Mouse (Mus musculus) hindbrain, embryonic 13.5 days (tissue): ENCODE data around the gene Zfp827. TPM values are rescaled to one million over a fixed set of nuclear protein-coding genes. Genes with fewer than 3 reads are reported as not detected.

Experiments used
- ATAC-seq: fragments of 200-750 bp; cut with Nextera tagmentation; 2 replicates; pipeline ENCODE4 v1.8.0; 2017; ENCODE audit warnings: moderate TSS enrichment; ENCODE audit not compliant: low FRiP score
- H3K27ac ChIP-seq: fragments of 300-500 bp; sonication (generic); 2 replicates; pipeline ENCODE4 v1.5.1; 2015; ENCODE audit warnings: inconsistent platforms, mild to moderate bottlenecking, moderate library complexity
- H3K27me3 ChIP-seq: fragments of 300-500 bp; sonication (generic); 2 replicates; pipeline ENCODE4 v1.6.1; 2015; ENCODE audit warnings: mild to moderate bottlenecking, inconsistent platforms
- H3K36me3 ChIP-seq: fragments of 300-500 bp; sonication (generic); 2 replicates; pipeline ENCODE4 v1.6.1; 2015; ENCODE audit warnings: mild to moderate bottlenecking, inconsistent platforms
- H3K4me1 ChIP-seq: fragments of 300-500 bp; sonication (generic); replicated peaks from 2 replicates; pipeline ENCODE4 v1.6.1; 2015; ENCODE audit warnings: inconsistent platforms
- H3K4me2 ChIP-seq: fragments of 300-500 bp; sonication (generic); 2 replicates; pipeline ENCODE4 v1.6.1; 2015; ENCODE audit warnings: inconsistent platforms, mild to moderate bottlenecking, moderate library complexity
- H3K4me3 ChIP-seq: fragments of 300-500 bp; sonication (generic); 2 replicates; pipeline ENCODE4 v1.5.1; 2015; ENCODE audit warnings: mild to moderate bottlenecking, inconsistent platforms
- H3K9ac ChIP-seq: fragments of 300-500 bp; sonication (generic); 2 replicates; pipeline ENCODE4 v1.6.1; 2015; ENCODE audit warnings: mild to moderate bottlenecking, inconsistent platforms
- H3K9me3 ChIP-seq: fragments of 300-500 bp; sonication (generic); 2 replicates; pipeline ENCODE4 v1.6.1; 2016; ENCODE audit warnings: inconsistent platforms
- WGBS: fragments of 180-500 bp; shearing (Covaris S2); methylation state at CpG from one replicate; pipeline ENCODE4 v1.1.7; 2015; 5-methylcytosine and 5-hydroxymethylcytosine counted together
- polyA plus RNA-seq: library from polyadenylated mRNA; unstranded; fragments of >200 nt; fragmentation: Nextera tagmentation; extraction: Ambion mirVana; gene quantifications from 2 replicates; pipeline ENCODE4 v1.2.1, GENCODE M21; 2015

Gene Zfp827
- polyA plus RNA-seq, 1 experiment from 2014 or later, result 12.5 TPM

- H3K27ac ChIP-seq, result peak overlapping the region; percentile 64
- peak overlapping the region; percentile 66 for H3K4me2 ChIP-seq
- H3K4me1 ChIP-seq, result peaks cover 30% of the 10 kb centered on the region
- WGBS, result 3% methylated on average over 27 of the region's 27 CpGs
- H3K9ac ChIP-seq, result peak overlapping the region; percentile 71
- H3K27me3 ChIP-seq, result no peaks in the 10 kb centered on the region
- ATAC-seq, result peak; percentile 78
- peak overlapping the region; percentile 42 for H3K4me3 ChIP-seq
- no peaks in the 10 kb centered on the region for H3K9me3 ChIP-seq
- no peaks in the 10 kb centered on the region for H3K36me3 ChIP-seq
Measured at GRCm38 (mm10) chr8:79209641-79210358, 181.6 kb downstream of the Zfp827 start.

- no peak for ATAC-seq
- H3K4me1 ChIP-seq, result peaks cover 30% of the 10 kb centered on the region
- 50% methylated on average over 9 of the region's 9 CpGs for WGBS
Measured at GRCm38 (mm10) chr8:79211630-79212029, 183.4 kb downstream of the Zfp827 start.

GRCm38 (mm10) chr8:79222106-79222751 lies 194.0 kb downstream of the Zfp827 start:
- no peaks in the 10 kb centered on the region for H3K27me3 ChIP-seq
- no peak overlapping the region for H3K4me3 ChIP-seq
- peaks cover 6% of the 10 kb centered on the region; the same call in 1 of the 2 replicates for H3K9me3 ChIP-seq
- peaks cover 10% of the 10 kb centered on the region for H3K4me1 ChIP-seq
- 59% methylated on average over 5 of the region's 5 CpGs for WGBS
- no peak overlapping the region for H3K4me2 ChIP-seq
- H3K9ac ChIP-seq, result no peak overlapping the region
- ATAC-seq, result no peak
- no peak overlapping the region for H3K27ac ChIP-seq
- H3K36me3 ChIP-seq, result no peaks in the 10 kb centered on the region

More at GRCm38 (mm10) chr8:79211630-79212029, 183.4 kb downstream of the Zfp827 start:
- H3K27ac ChIP-seq, result no peak overlapping the region
- no peak overlapping the region for H3K9ac ChIP-seq
- no peak overlapping the region for H3K4me3 ChIP-seq
- no peaks in the 10 kb centered on the region for H3K9me3 ChIP-seq
- H3K27me3 ChIP-seq, result no peaks in the 10 kb centered on the region
- H3K36me3 ChIP-seq, result no peaks in the 10 kb centered on the region
- H3K4me2 ChIP-seq, result no peak overlapping the region

GRCm38 (mm10) chr8:79222752-79223141 lies 194.5 kb downstream of the Zfp827 start:
- peaks cover 10% of the 10 kb centered on the region for H3K4me1 ChIP-seq
- ATAC-seq, result no peak
- H3K27me3 ChIP-seq, result no peaks in the 10 kb centered on the region
- H3K4me3 ChIP-seq, result no peak overlapping the region
- peaks cover 6% of the 10 kb centered on the region; the same call in 1 of the 2 replicates for H3K9me3 ChIP-seq
- no peak overlapping the region for H3K27ac ChIP-seq
- H3K36me3 ChIP-seq, result no peaks in the 10 kb centered on the region
- H3K4me2 ChIP-seq, result no peak overlapping the region
- WGBS, result 68% methylated on average over 5 of the region's 5 CpGs
- H3K9ac ChIP-seq, result no peak overlapping the region

- H3K9me3 ChIP-seq, result peaks cover 11% of the 10 kb centered on the region; the same call in 1 of the 2 replicates
- H3K4me1 ChIP-seq, result peaks cover 10% of the 10 kb centered on the region
- no peak for ATAC-seq
- H3K4me2 ChIP-seq, result no peak overlapping the region
- H3K27me3 ChIP-seq, result no peaks in the 10 kb centered on the region
- WGBS, result 36% methylated on average over 9 of the region's 9 CpGs
- no peak overlapping the region for H3K9ac ChIP-seq
- H3K27ac ChIP-seq, result no peak overlapping the region
- H3K36me3 ChIP-seq, result no peaks in the 10 kb centered on the region
- H3K4me3 ChIP-seq, result no peak overlapping the region
Measured at GRCm38 (mm10) chr8:79224363-79224762, 196.1 kb downstream of the Zfp827 start.

- Histone ChIP-seq H3K4me1 (peaks cover 10% of the 10 kb centered on the region), H3K27me3 (no peaks in the 10 kb centered on the region), H3K4me3 (no peak overlapping the region), H3K9ac (no peak overlapping the region), H3K4me2 (no peak overlapping the region), H3K36me3 (no peaks in the 10 kb centered on the region), H3K9me3 (peaks cover 11% of the 10 kb centered on the region; the same call in 1 of the 2 replicates), H3K27ac (no peak overlapping the region)
- ATAC-seq, result no peak
- WGBS, result 92% methylated on average over 7 of the region's 7 CpGs
Measured at GRCm38 (mm10) chr8:79225586-79225985, 197.3 kb downstream of the Zfp827 start.

GRCm38 (mm10) chr8:79226046-79226445 lies 197.8 kb downstream of the Zfp827 start:
- Histone ChIP-seq H3K4me2 (no peak overlapping the region), H3K4me3 (no peak overlapping the region), H3K9me3 (peaks cover 11% of the 10 kb centered on the region; the same call in 1 of the 2 replicates), H3K27me3 (no peaks in the 10 kb centered on the region), H3K27ac (no peak overlapping the region), H3K4me1 (peaks cover 10% of the 10 kb centered on the region), H3K36me3 (no peaks in the 10 kb centered on the region), H3K9ac (no peak overlapping the region)
- WGBS, result over 99% methylated on average over 3 of the region's 3 CpGs
- no peak for ATAC-seq

GRCm38 (mm10) chr8:79227194-79227593 lies 199.0 kb downstream of the Zfp827 start:
- Histone ChIP-seq H3K9ac (no peak overlapping the region), H3K36me3 (no peaks in the 10 kb centered on the region), H3K27me3 (no peaks in the 10 kb centered on the region), H3K9me3 (peaks cover 11% of the 10 kb centered on the region; the same call in 1 of the 2 replicates), H3K4me2 (no peak overlapping the region), H3K4me3 (no peak overlapping the region), H3K4me1 (peaks cover 6% of the 10 kb centered on the region), H3K27ac (no peak overlapping the region)
- WGBS, result 77% methylated on average over 4 of the region's 4 CpGs
- no peak for ATAC-seq

GRCm38 (mm10) chr8:79227916-79228315 lies 199.7 kb downstream of the Zfp827 start:
- H3K4me2 ChIP-seq, result no peak overlapping the region
- H3K27me3 ChIP-seq, result no peaks in the 10 kb centered on the region
- no peaks in the 10 kb centered on the region for H3K4me1 ChIP-seq
- ATAC-seq, result no peak
- H3K27ac ChIP-seq, result no peak overlapping the region
- H3K9me3 ChIP-seq, result peaks cover 11% of the 10 kb centered on the region; the same call in 1 of the 2 replicates
- no peak overlapping the region for H3K4me3 ChIP-seq
- WGBS, result 96% methylated on average over 3 of the region's 3 CpGs
- H3K9ac ChIP-seq, result no peak overlapping the region
- no peaks in the 10 kb centered on the region for H3K36me3 ChIP-seq

GRCm38 (mm10) chr8:79229266-79229888 lies 201.1 kb downstream of the Zfp827 start:
- H3K36me3 ChIP-seq, result no peaks in the 10 kb centered on the region
- no peaks in the 10 kb centered on the region for H3K27me3 ChIP-seq
- no peak overlapping the region for H3K9ac ChIP-seq
- H3K4me1 ChIP-seq, result no peaks in the 10 kb centered on the region
- H3K9me3 ChIP-seq, result peaks cover 11% of the 10 kb centered on the region; the same call in 1 of the 2 replicates
- ATAC-seq, result no peak
- H3K27ac ChIP-seq, result no peak overlapping the region
- H3K4me2 ChIP-seq, result no peak overlapping the region
- 81% methylated on average over 8 of the region's 8 CpGs for WGBS
- H3K4me3 ChIP-seq, result no peak overlapping the region

GRCm38 (mm10) chr8:79239320-79239719 lies 211.1 kb downstream of the Zfp827 start:
- Histone ChIP-seq H3K9ac (no peak overlapping the region), H3K4me3 (no peak overlapping the region), H3K27ac (no peak overlapping the region), H3K4me1 (no peaks in the 10 kb centered on the region), H3K9me3 (no peaks in the 10 kb centered on the region), H3K36me3 (no peaks in the 10 kb centered on the region), H3K27me3 (no peaks in the 10 kb centered on the region), H3K4me2 (no peak overlapping the region)
- no peak for ATAC-seq
- 73% methylated on average over 3 of the region's 3 CpGs for WGBS

- Histone ChIP-seq H3K4me1 (no peaks in the 10 kb centered on the region), H3K9ac (no peak overlapping the region), H3K4me2 (no peak overlapping the region), H3K36me3 (no peaks in the 10 kb centered on the region), H3K27ac (no peak overlapping the region), H3K9me3 (no peaks in the 10 kb centered on the region), H3K4me3 (no peak overlapping the region), H3K27me3 (no peaks in the 10 kb centered on the region)
- no peak for ATAC-seq
- 89% methylated on average over 7 of the region's 7 CpGs for WGBS
Measured at GRCm38 (mm10) chr8:79239996-79240395, 211.8 kb downstream of the Zfp827 start.
